Mouse (Mus musculus) right cerebral cortex, postnatal 36 days (tissue): ENCODE data around the gene Rab36.
"Not testable (repeated sequence)": the region's sequence is repeated elsewhere in the genome, so short reads cannot be mapped to it uniquely, and the experiment has no call there.

Experiments
- DNase-seq, 2 experiments: peaks; one replicate each; pipeline ENCODE4 v3.0.0; 2022; ENCODE audit warnings: low spot score in 2 of 2, mixed read lengths in 1 of 2

Gene Rab36

GRCm38 (mm10) chr10:75036883-75037379 lies at the start of gene Rab36:
TSS of gene Rab36 (plus strand) at chr10:75037058.
- DNase-seq: peak; percentile 93

DNA sequence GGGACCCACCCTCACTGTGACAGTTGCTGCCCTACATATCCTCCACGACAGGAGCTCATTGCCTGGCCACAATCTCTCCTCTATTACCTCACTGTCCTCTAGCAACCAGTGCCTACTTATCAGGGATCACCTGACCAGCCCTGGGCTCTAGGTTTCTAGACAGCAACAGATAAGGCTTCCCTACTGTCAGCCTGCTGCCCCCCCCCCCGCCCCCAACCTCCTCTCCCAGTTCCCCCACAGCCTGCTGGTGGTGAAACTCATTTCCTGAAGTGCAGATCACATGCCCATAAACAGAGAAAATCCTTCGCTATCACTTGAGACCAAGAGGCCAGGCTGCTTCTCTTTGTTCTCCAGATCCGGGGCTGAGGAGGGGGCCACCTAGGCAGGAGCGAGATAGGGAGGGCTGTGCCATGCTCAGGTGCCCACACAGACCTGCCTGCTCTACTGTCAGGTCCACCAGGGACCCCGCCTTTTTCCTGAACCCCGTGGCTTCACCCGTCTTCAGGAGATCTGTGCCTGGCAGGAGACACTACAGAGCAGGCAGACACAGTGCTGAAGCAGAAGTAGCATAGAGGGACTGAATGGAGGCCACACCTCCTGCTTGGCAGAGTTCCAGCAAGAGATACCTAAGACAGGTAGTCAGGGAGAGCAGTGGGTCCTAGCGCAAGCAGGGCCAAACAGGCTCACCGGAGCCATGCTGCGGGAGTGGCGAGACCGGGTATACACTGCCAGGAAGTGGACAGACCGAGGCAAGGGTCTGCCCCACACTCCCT lies 49.0 kb upstream of the Rab36 start:
- no peak for DNase-seq

GRCm38 (mm10) chr10:74989814-74990213 lies 47.0 kb upstream of the Rab36 start:
- no peak for DNase-seq

GRCm38 (mm10) chr10:74990584-74991322 lies 46.1 kb upstream of the Rab36 start:
- DNase-seq: no peak

DNA sequence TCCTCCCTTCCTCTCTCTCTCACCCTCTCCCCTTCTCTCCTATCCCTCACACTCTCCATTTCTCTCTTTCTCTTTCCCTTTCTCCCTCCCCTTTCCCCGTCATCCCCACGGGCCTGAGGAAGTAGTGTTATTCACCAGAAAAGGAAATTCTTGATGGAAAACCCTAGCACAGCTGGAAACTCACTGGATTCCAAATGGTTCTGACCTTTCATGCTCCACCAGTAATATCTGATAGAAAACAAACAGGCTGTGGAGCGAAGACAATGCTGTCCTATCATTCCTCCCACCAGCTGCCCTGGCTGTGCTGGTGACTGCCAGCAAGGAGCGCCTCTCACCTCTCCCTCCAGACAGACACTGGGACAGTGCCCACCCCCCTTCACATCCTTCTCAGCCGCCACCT lies 42.0 kb upstream of the Rab36 start:
- no peak for DNase-seq

DNA sequence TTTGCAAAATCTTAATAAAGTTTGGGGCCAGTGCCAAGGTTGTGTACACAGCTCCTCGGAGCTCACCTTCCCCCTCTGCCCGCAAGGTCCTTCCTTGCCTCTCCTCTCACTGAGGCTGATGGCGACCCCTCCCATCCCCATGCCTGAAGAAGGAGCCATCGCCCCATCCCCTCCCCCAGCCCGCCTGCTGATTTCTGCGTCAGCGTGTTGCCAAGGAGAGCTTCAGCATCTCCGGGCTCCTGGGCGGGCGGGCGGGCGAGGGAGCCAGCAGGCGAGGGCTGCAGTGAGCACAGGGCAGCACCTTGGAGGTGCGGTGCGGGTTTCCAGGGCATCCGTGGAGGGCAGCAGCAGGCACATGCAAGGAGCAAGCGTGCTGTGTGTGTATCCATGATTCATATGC lies 41.5 kb upstream of the Rab36 start:
- DNase-seq: peak; percentile 34 to 39

- DNase-seq: no peak
These were observed 35.5 kb upstream of the Rab36 start for GRCm38 (mm10) chr10:75001391-75001790.

DNA sequence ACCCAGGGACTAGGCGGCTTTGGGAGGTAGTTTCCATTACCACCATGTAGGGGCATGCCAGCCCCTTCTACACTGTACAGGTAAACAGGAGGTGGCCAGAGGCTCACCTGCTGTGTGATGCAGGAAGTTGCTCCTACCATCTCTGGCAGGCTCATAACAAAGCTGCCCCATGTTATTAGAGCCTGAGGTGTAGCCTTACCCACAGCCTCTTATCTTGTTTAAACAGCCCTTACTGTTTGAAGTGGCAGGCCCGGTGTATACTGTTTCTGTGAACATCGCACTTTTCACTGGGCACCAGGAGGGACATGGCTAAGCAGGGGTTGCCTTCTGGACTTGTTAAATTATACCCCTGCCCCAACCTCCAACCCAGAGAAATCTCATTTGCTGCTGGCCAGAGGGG lies 32.8 kb upstream of the Rab36 start:
- DNase-seq: no peak

DNA sequence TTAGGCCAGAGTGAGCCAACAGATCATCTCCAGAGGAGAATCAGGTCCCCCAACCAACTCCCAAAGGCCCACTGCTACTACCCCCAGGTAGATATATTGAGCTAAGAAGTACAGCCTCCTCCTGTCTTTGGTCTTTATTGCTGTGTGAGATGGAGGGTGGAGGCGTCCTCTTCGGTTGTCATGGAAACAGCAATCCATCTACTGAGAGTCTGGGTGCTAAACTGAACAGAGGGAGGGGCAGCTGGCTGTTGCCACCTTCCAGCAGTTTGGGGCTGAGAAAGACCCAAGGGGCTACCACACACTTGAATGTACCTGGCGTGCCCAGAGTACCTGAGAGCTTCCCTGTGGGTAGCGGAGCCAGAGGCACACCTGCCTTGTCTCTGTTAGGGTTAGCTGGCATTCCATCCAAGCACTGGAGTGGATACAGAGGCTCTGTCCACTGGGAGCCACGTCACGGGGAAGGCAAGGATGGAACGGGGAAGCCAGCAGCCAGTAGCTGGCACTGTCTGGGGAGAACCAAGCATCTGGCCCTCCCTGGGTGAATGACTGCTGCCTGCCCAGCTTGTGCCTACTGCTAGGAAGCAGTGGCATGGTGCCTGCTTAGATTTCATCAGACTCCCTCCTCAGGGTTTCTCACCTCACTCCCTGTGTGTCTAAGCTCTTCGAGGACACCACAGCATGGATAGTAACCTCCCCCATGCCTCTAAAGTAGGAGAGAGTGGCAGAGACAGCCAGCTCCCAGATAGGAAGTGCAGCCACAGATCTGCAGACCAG lies 29.8 kb upstream of the Rab36 start:
- peak; percentile 71 to 87 for DNase-seq

GRCm38 (mm10) chr10:75010704-75011103 lies 26.2 kb upstream of the Rab36 start:
- no peak for DNase-seq

- DNase-seq: no peak
These were observed 21.4 kb upstream of the Rab36 start for GRCm38 (mm10) chr10:75015465-75015864.

DNA sequence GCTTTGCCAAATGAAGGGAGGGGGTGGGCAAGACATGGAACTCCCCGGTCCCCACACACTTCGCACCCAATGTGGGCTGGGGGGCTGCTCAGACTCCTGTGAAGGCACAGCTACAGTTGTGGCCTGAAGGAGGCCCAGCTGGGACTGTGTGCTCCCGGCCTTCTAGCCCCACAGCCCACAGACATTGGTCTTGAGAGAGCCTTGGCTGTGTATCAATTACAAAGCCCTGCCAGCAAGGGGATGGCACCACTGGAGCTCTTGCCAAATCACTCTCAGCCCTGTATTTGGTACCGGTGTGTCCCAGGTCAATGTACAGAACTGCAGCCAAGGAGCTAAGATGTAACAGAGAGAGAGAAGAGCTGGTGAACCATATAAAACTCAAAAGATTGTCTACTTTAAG lies 20.4 kb upstream of the Rab36 start:
- DNase-seq: no peak

GRCm38 (mm10) chr10:75020271-75020670 lies 16.6 kb upstream of the Rab36 start:
- no peak for DNase-seq

DNA sequence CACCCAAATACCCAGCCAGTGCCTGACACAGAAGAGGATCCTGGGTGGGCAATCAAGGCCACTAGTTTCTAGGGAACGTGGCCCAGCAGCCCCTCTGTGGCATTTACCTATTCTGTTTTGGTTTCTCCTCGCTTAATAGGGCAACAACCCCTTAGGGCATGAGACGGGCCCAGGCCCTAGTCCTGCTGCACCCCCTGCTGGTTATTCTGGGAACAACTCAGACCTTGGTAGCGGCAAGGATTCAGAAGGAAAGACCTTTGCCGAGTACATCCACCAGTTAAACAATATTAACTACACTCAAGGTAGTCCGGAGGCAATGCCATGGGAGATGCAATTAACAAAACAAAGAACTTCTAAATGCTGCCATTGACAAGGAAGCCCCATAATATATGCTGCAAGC lies 15.7 kb upstream of the Rab36 start:
- DNase-seq: peak; percentile 52 to 67

DNA sequence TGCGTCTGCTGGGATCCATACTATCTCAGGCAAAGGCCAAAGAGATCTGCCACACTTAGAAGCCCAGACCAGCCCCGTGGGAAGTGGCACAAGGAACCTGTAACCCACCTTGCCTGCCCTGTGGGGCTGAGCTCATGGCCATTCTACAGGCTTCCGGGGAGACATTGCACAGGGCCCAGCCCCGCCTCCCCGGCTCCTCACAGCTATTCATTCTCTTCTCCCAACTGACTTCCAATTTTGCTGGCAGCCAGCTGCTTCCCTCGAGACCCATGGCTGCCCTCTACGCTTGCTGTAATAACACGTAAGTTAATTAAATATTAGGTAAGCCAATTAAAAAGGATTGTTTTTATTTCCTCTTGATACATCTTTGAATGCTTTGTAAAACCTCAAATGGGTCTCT lies 10.4 kb upstream of the Rab36 start:
- no peak for DNase-seq

GRCm38 (mm10) chr10:75028743-75029142 lies 8.1 kb upstream of the Rab36 start:
- DNase-seq: no peak

DNA sequence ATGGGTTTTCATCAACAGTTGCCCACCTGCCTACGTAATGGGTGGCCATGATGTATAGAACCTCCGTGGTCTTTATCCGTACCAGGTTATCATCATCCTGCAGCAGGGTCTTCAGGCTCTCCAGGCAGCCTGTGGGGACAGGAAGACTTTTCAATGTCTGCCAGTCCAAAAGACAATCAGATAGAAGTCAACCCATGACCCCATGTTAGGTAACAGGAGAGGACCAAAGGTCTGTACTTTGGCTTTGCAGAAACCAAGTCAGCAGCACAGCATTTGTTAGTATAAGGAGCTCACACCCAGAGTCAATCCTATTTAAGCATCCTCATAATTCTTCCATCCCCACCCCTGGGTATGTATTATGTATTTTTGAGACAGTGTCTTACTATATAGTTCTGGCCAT lies 7.2 kb upstream of the Rab36 start:
- DNase-seq: no peak

GRCm38 (mm10) chr10:75030234-75030633 lies 6.6 kb upstream of the Rab36 start:
- DNase-seq: no peak

DNA sequence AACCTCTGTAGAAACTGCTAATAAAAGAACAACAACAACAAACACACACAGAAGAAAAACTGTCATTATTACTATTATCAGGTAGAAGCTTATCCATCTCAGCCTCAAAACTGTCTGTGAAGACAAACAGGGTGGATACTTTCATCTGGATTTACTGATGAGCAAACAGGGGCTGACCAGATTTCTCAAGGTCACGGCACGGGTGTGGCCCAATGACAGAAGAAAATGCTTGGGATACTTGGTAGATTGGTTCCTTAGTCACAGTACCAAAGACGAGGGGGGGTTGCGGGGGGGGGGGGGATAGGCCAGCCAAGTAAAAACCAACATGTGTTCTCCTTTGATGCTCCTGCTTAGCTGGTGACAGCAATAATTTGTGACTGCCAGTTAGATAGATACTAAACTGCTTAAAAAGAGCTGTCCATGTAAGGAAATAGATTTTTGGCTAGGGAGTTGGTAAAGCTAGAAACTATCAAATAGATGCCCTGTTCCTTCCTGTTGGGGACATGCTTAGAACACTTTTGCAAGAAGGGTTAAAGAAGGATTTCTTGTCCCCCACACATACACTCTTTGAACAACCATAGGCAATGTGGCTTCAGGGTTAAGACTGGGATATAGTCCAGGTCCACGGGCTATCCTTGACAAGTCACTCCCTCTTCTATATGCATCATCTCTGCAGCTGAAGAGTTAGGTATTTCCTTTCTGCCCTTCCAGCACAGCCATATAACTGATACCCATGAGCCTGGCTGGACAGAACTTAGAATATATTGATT lies 5.3 kb upstream of the Rab36 start:
- no peak for DNase-seq

GRCm38 (mm10) chr10:75032395-75032794 lies 4.5 kb upstream of the Rab36 start, which contains the start of gene Rsph14:
TSS of gene Rsph14 (minus strand) at chr10:75032586.
- peak; percentile 77 to 80 for DNase-seq

DNA sequence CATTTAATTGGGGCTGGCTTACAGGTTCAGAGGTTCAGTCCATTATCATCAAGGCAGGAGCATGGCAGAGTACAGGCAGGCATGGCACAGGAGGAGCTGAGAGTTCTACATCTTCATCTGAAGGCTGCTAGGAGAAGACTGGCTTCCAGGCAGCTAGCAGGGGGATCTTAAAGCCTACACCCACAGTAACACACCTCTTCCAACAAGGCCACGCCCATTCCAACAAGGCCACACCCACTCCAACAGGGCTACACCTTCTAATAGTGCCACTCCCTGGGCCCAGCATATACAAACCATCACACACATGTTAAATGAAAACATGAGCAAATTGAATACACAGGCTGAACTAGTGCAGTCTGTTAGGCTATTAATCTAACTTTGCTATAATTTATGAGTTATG lies 5.2 kb downstream of the Rab36 start:
- DNase-seq: not testable (repeated sequence)
